Mouse (Mus musculus) kidney, embryonic 14.5 days (tissue): ENCODE results near the gene Fgf11. TPM values are rescaled to one million over a fixed set of nuclear protein-coding genes. Genes with fewer than 3 reads are reported as not detected.

Experiments used
- ATAC-seq: fragments of 200-750 bp; cut with Nextera tagmentation; 2 replicates; pipeline ENCODE4 v1.8.0; 2017; ENCODE audit warnings: moderate number of reproducible peaks, mild to moderate bottlenecking, moderate TSS enrichment, moderate library complexity; ENCODE audit not compliant: low FRiP score, low TSS enrichment
- H3K27ac ChIP-seq: fragments of 300-500 bp; sonication (generic); 2 replicates; pipeline ENCODE4 v1.5.1; 2014; ENCODE audit warnings: low read depth, mild to moderate bottlenecking, low read length, moderate library complexity, mixed read lengths
- H3K27me3 ChIP-seq: fragments of 300-500 bp; sonication (generic); 2 replicates; pipeline ENCODE4 v1.6.1; 2014; ENCODE audit warnings: mild to moderate bottlenecking, low read length; ENCODE audit not compliant: control insufficient read depth, insufficient read depth
- H3K36me3 ChIP-seq: fragments of 300-500 bp; sonication (generic); 2 replicates; pipeline ENCODE4 v1.6.1; 2014; ENCODE audit warnings: low read length, mixed read lengths; ENCODE audit not compliant: control insufficient read depth, insufficient read depth
- H3K4me1 ChIP-seq: fragments of 300-500 bp; sonication (generic); 2 replicates; pipeline ENCODE4 v1.6.1; 2014; ENCODE audit warnings: low read length, mixed read lengths; ENCODE audit not compliant: control insufficient read depth, insufficient read depth
- H3K4me2 ChIP-seq: fragments of 300-500 bp; sonication (generic); replicated peaks from 2 replicates; pipeline ENCODE4 v1.6.1; 2014; ENCODE audit warnings: low read depth, mild to moderate bottlenecking, low read length
- H3K4me3 ChIP-seq: fragments of 300-500 bp; sonication (generic); 2 replicates; pipeline ENCODE4 v1.5.1; 2014; ENCODE audit warnings: mild to moderate bottlenecking, low read length
- H3K9ac ChIP-seq: fragments of 300-500 bp; sonication (generic); 2 replicates; pipeline ENCODE4 v1.6.1; 2014; ENCODE audit warnings: low read depth, mild to moderate bottlenecking, low read length, moderate library complexity
- H3K9me3 ChIP-seq: fragments of 300-500 bp; sonication (generic); 2 replicates; pipeline ENCODE4 v1.6.1; 2016; ENCODE audit warnings: low read length; ENCODE audit not compliant: control insufficient read depth
- WGBS: fragments of 180-500 bp; shearing (Covaris S2); extraction: QIAGEN DNeasy Blood & Tissue Kit; methylation state at CpG from one replicate; pipeline ENCODE4 v1.1.7; 2014; 5-methylcytosine and 5-hydroxymethylcytosine counted together
- polyA plus RNA-seq: library from polyadenylated mRNA; unstranded; fragments of >200 nt; fragmentation: Nextera tagmentation; extraction: Ambion mirVana; gene quantifications from 2 replicates; pipeline ENCODE4 v1.2.1, GENCODE M21; 2014

Fgf11 gene
- polyA plus RNA-seq, 1 experiment from 2014 or later = 1.9 TPM

DNA sequence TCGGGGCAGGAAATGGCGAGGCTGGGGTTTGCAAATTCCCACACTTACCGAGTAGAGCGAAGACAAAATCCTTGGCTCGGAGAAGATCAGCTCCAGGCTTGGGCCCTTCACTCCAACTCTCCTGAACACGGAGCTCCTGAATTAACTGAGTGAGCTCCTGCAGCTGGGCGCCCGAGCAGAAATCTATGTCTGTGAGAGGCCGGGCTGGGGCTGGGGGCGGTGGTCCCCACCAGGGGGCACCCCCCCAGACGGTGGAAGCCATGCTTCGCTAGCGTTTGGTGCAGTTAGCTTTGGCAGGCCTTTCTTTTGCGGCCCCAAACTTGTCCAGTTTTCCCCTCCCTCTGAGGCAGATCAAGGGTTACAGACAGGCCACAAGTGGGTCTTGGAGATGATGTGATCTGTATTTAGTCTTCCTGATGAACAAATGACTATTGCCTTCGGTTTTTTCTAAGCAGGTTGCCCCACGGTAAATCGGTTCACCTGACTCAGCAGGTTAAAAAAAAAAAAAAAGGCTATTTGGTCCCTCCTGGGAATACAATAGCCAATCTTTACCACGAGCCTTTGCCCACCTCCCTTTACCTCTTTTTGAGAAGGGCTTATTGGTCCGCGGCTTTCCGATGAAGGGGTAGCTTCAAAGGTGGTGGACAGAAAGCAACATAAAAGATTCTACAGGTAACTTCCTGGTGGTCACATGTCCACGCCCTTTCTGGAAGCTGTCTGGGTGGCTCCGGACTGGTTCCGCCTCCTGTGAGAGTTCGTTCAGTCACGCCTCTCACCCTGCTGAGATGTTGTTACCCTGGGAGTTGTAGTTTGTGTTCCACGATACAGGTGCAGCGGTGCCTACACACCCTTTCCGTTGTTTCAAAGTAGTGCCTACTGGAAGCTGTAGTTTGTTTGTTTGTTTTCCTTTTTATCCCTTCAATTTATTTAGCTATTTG is 3.6 kb upstream of the Fgf11 start, which contains the start of gene Tmem102:
Gene Tmem102 (minus strand): TSS at position 653 of the 938 bp plus-strand sequence.
- Histone ChIP-seq H3K27ac (no peak within 1 kb of the TSS), H3K27me3 (peaks cover 34% of the 10 kb centered on the region), H3K9ac (peak within 1 kb of the TSS; percentile 43; the same call in 1 of the 2 replicates), H3K4me2 (peak within 1 kb of the TSS; percentile 94), H3K4me3 (peak within 1 kb of the TSS; percentile 48), H3K9me3 (0 out of 2 replicates have a peak, but pooled peaks cover 3% of the 10 kb centered on the region), H3K4me1 (peaks cover 34% of the 10 kb centered on the region), H3K36me3 (no peaks in the 10 kb centered on the region)
- ATAC-seq = no peak
- 7% methylated on average over 29 of the region's 29 CpGs for WGBS

DNA sequence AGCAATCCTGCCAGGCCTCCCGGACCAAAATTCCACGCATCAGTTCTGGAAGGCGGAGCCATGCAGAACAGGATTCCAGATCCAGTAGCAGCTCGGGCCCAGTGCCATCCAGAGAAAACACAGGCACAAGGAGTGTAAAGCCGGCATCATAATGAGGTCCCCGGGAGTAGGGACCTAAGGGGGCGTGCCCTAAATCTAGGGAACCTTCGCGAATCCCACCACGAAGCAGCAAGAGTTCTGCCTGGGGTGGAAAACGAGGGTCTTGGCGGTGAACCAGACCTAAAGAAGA is 2.9 kb upstream of the Fgf11 start:
- Histone ChIP-seq H3K27me3 (peaks cover 34% of the 10 kb centered on the region), H3K4me1 (peaks cover 39% of the 10 kb centered on the region)

DNA sequence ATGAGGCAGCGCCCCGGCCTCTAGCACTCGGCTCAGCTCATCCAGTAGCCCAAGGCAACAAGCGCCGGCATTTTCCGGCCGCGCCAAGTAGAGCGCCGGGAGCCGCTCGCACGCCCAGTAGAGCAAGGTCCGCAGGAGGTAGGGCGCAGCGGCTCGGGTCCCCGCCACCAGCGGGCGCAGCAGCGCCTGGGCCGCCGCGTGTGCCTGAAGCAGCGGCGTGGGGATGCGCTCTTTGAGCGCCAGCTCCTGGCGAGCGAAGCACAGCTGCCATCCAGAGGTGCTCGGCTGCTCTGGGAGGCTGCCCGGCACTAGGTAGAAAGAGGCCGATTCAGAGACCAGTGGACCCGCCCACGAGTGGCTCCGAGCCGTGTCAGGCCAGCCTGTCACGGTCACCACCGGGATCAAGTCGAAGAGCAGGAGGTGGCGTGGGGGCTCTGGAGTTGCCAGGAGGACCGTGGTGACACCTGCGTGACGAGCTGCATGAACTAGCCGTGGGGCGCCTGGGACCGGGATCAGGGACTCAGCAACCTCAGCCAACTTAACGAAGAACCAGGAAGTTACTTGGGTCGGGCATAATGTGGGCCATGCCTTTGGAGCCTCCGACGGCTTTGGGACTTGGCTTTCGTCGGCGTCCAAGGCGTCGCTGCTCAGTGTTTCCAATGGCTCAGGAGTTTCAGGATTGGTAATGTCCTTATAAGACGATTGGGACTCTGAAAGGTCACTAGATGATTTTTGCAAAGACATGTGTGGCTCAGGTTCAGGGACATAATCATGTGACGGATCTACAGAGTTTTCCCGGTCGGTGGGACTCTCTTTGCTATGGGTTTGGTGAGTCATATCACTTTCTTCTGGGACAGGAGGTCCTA is 2.4 kb upstream of the Fgf11 start:
- Histone ChIP-seq H3K9me3 (0 out of 2 replicates have a peak, but pooled peaks cover 3% of the 10 kb centered on the region), H3K4me3 (peak overlapping the region; percentile 48), H3K4me1 (peaks cover 45% of the 10 kb centered on the region), H3K27ac (no peak overlapping the region; the same call in 1 of the 2 replicates), H3K27me3 (peaks cover 34% of the 10 kb centered on the region), H3K9ac (peak overlapping the region; percentile 43), H3K36me3 (no peaks in the 10 kb centered on the region), H3K4me2 (peak overlapping the region; percentile 94)
- peak; percentile 48 for ATAC-seq
- 1% methylated on average over 60 of the region's 60 CpGs for WGBS

More for the DNA sequence above, 2.9 kb upstream of the Fgf11 start:
- 7% methylated on average over 12 of the region's 12 CpGs for WGBS
- Histone ChIP-seq H3K9ac (peak overlapping the region; percentile 43; the same call in 1 of the 2 replicates), H3K4me2 (peak overlapping the region; percentile 94), H3K36me3 (no peaks in the 10 kb centered on the region), H3K9me3 (0 out of 2 replicates have a peak, but pooled peaks cover 3% of the 10 kb centered on the region), H3K4me3 (peak overlapping the region; percentile 48), H3K27ac (no peak overlapping the region)
- ATAC-seq = no peak

DNA sequence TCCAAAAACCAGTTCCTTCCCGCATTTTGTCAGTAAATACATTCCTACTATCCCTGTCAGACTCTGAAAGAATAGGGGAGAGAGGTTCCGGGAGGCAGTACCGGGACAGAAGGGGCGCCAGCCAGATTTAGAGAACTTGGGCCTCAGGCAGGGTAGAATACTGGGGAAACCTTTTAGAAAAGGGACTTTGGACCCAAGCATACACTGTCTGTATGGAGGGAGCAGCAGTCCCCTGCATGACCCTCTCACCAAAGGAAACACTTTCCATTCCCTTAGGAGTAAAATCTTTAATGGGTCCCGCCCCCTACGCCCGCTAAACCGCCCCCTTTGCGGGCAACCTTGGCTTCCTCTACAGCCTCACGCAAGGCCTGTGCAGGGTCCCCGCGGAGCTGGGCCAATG is 1.7 kb upstream of the Fgf11 start:
- no peak for ATAC-seq
- peaks cover 34% of the 10 kb centered on the region for H3K27me3 ChIP-seq
- no peak overlapping the region; the same call in 1 of the 2 replicates for H3K27ac ChIP-seq
- peak overlapping the region; percentile 94 for H3K4me2 ChIP-seq
- peak overlapping the region; percentile 48 for H3K4me3 ChIP-seq
- WGBS = 3% methylated on average over 12 of the region's 12 CpGs
- H3K4me1 ChIP-seq = peaks cover 46% of the 10 kb centered on the region
- 0 out of 2 replicates have a peak, but pooled peaks cover 3% of the 10 kb centered on the region for H3K9me3 ChIP-seq
- no peaks in the 10 kb centered on the region for H3K36me3 ChIP-seq
- H3K9ac ChIP-seq = peak overlapping the region; percentile 42

DNA sequence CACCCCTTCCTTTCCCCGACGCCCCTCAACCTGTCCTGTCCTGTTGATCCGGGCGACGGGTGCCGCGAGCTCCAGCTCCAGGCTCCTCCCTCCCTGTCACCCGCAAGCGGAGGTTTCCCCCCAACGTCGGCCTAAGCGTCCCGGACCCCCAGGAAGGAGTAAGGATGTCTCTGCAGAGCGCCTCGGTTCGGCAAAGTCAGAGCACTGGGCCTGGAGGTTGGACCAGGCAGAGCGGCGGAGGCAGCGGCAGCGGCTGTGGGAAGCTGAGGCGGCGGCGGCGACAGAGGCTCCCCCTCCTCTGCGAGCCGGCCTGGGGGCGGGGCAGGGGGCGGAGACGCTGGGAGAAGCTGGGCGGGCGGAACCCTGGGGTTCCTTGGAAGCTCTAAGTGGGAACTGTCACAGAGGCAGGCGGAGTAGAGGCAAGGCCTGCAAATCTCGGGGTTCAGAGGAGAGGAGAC is 1.0 kb upstream of the Fgf11 start:
- ATAC-seq = peak; percentile 8; the same call in 1 of the 2 replicates
- H3K27me3 ChIP-seq = peaks cover 34% of the 10 kb centered on the region
- under 1% methylated on average over 28 of the region's 33 CpGs for WGBS
- H3K9ac ChIP-seq = peak overlapping the region; percentile 59
- H3K4me3 ChIP-seq = peak overlapping the region; percentile 48
- H3K4me1 ChIP-seq = peaks cover 46% of the 10 kb centered on the region
- peak overlapping the region; percentile 94 for H3K4me2 ChIP-seq
- 0 out of 2 replicates have a peak, but pooled peaks cover 3% of the 10 kb centered on the region for H3K9me3 ChIP-seq
- H3K36me3 ChIP-seq = no peaks in the 10 kb centered on the region
- H3K27ac ChIP-seq = no peak overlapping the region

DNA sequence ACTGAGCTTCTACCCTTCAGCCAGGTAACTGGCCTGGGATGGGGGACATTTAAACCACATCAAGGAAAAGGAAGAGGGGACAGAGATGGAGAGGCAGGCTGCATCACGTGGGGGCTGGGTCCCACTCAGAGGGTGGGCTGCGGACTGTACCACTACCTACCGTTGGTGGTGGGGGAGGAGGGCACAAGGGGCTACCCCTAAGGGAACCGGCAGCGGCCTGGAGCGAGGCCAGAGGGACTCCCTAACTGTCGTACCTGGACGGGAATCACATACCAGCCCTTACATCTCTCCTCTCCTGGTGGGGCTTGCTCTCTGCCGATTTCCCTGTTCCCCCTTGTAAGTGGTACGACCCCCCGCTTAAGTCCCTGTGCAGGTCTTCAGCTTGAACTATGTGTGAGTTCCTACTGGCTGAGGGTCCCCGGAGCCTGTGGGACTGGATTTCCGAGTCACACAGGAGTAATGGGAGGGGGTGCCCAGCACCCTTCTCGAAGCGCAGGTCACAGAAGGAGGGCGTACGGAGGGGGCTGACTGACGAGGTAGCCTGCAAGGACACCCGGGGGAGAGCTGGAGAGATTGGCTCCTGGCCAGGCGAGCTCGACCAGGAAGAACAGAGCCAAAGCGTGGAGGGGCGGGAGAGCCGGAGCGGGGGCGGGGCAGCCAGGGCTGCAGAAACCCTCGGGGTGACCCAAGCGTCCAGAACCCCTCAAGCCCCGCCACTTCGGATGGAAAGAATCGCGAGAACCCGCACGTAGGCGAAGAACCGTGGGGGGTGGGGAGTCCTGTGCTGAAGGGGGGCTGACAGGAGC is 1.1 kb downstream of the Fgf11 start:
- Histone ChIP-seq H3K4me3 (peak overlapping the region; percentile 48), H3K9me3 (no peaks in the 10 kb centered on the region), H3K27ac (peak overlapping the region; percentile 70), H3K36me3 (no peaks in the 10 kb centered on the region), H3K4me2 (peak overlapping the region; percentile 94), H3K4me1 (peaks cover 46% of the 10 kb centered on the region), H3K27me3 (peaks cover 41% of the 10 kb centered on the region), H3K9ac (peak overlapping the region; percentile 76)
- WGBS = under 1% methylated on average over 36 of the region's 36 CpGs
- ATAC-seq = peak; percentile 58

DNA sequence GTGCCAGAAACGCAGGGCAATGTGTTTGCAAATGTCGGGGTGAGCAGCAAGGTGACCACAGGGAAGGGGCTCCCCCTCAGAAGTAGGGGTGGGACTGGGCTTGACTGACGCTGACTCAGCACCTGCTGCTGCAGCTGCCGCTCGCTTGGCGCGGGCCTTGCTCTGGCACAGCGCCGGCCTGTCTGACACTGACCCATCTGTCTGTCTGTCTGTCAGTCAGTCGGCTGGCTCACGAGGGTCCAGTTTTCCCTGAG is 1.6 kb downstream of the Fgf11 start:
- Histone ChIP-seq H3K36me3 (no peaks in the 10 kb centered on the region), H3K4me2 (peak overlapping the region; percentile 94), H3K9me3 (no peaks in the 10 kb centered on the region), H3K4me3 (peak overlapping the region; percentile 48), H3K27ac (peak overlapping the region; percentile 70; the same call in 1 of the 2 replicates), H3K27me3 (peaks cover 37% of the 10 kb centered on the region), H3K4me1 (peaks cover 46% of the 10 kb centered on the region), H3K9ac (0 out of 2 replicates have a peak overlapping the region, but pooled peaks have one; percentile 76)
- under 1% methylated on average over 11 of the region's 11 CpGs for WGBS
- peak; percentile 0; the same call in 1 of the 2 replicates for ATAC-seq
